Mouse (Mus musculus): ENCODE results near the gene Lsmem1.
A peak's percentile ranks its signal among the peaks of the same experiment; 100 is the strongest.

Gene Lsmem1

GRCm38 (mm10) chr12:40134529-40134928, 64.8 kb downstream of the Lsmem1 start:
- DNase-seq: no peak

- DNase-seq: peak; percentile 66
Measured at GRCm38 (mm10) chr12:40133573-40134271, 65.6 kb downstream of the Lsmem1 start, which contains the start of gene Scin. TSS of gene Scin (minus strand) at chr12:40134228.

GRCm38 (mm10) chr12:40133194-40133572, 66.1 kb downstream of the Lsmem1 start:
- no peak for DNase-seq

All from kidney, postnatal 10 days (tissue).